Mouse (Mus musculus): Measurements from ENCODE around the gene Lypd6b.

DNA sequence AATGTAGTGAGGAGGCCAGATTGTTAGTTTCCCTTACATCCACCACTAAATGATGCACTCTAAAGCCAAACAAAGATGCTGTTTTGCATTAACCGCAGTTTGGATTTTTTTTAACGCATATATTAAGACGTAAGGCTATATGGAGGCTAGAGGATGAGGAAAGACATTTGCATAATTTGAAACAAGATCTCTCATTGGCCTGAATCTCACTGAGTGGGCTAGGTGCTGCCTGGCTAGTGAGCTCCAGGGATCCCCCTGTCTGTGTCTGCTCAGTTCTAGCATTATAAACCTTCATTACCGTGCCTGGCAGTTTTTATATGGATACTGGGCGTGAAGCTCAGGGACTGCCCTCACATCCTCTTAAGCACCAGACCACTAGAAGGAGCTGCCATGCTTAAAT is 138.7 kb downstream of the Lypd6b start:
- TF ChIP-seq POLR2A (IDR thresholded peaks at IDR 0.05; ENCODE audit: borderline replicate concordance, insufficient read depth, low read length) (no peak), CTCF (IDR thresholded peaks at IDR 0.05; ENCODE audit: borderline replicate concordance, insufficient read depth, low read depth, low read length) (no peak)

Measured in cerebellum, adult 2 months (tissue).